Mouse (Mus musculus): ENCODE measurements at regions not wholly inside any gene's neighbourhood (a gene's known extent, or its start where the extent isn't known, plus 50 kb on each side); places are given as distances from the start of the nearest gene placed in this dataset.

DNA sequence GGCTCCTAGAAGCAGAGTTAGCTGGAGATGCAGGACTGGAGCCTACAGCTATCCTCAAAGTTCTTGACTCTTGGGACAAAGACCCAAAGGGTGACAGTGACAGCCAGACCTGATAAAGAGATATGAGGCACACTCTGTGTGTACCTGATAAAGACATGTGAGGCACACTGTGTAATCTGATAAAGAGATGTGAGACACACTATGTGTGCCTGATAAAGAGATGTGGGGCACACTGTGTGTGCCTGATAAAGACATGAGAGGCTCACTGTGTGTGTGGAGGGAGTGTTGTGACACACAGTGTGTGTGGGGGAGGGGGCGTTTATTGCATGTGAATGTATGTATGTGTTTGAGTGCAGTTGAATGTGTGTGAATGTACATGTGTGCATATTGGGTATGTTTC lies 97.8 kb upstream of the Habp2 start:
- no peak for ATAC-seq (ENCODE audit: insufficient number of reproducible peaks, low FRiP score, low TSS enrichment, low read depth)
- H3K36me3 ChIP-seq, result no peaks in the 10 kb centered on the region
- H3K4me1 ChIP-seq, result no peaks in the 10 kb centered on the region
- no peak overlapping the region for H3K4me3 ChIP-seq (replicated peaks)
- no peak overlapping the region for H3K4me2 ChIP-seq (replicated peaks)
- WGBS, result 100% methylated on average over 1 of the region's 1 CpGs
- H3K9me3 ChIP-seq (replicated peaks), result 0 out of 2 replicates have a peak, but pooled peaks cover under 1% of the 10 kb centered on the region
- no peak overlapping the region for H3K9ac ChIP-seq
- no peaks in the 10 kb centered on the region for H3K27me3 ChIP-seq
- H3K27ac ChIP-seq (replicated peaks), result no peak overlapping the region

- H3K9me3 ChIP-seq (replicated peaks), result no peaks in the 10 kb centered on the region
- H3K4me3 ChIP-seq (replicated peaks), result no peak overlapping the region
- no peak for ATAC-seq (ENCODE audit: insufficient number of reproducible peaks, low FRiP score, low TSS enrichment, low read depth)
- no peak overlapping the region for H3K4me2 ChIP-seq (replicated peaks)
- no peaks in the 10 kb centered on the region for H3K27me3 ChIP-seq
- no peaks in the 10 kb centered on the region for H3K36me3 ChIP-seq
- no peak overlapping the region for H3K9ac ChIP-seq
- 38% methylated on average over 3 of the region's 3 CpGs for WGBS
- no peak overlapping the region for H3K27ac ChIP-seq (replicated peaks)
- H3K4me1 ChIP-seq, result no peaks in the 10 kb centered on the region
Observed at GRCm38 (mm10) chr19:56190222-56190621, 96.7 kb upstream of the Habp2 start.

DNA sequence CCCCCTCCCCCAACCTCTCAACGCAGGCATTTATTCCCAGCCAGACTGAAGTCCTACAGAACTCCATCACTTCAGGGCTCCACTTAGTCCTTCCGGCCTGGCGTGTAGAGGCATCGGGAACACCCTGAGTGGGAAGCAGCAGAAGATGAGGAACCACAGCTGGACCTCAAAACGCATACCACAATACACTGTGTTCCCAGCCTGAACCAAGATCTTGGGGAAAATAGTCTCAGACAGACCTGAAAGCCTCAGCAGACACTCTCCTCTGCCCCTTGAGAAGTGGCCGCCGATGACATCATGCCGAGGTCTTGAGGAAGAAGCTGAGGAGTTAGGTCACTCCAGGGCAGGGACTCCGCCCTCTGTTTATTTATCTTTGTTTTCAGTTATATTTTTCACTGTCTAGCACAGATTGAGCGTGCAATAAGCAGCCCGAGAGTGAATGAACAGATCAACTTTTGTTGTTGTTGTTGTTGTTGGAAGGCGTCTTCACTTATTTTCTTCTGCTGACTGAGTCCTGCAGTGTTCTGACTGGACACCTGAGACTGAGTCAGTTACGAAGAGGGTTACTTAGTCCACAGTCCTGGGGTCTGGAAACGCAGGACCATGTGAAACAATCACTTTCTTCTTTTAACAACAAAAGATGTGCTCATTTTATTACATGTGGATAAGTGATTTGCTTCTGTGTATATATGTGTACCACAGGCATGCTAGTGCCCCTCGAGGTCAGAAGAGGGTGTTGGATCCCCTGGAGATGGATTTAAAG lies 88.3 kb upstream of the Habp2 start:
- no peaks in the 10 kb centered on the region for H3K36me3 ChIP-seq
- no peak overlapping the region for H3K4me3 ChIP-seq (replicated peaks)
- no peaks in the 10 kb centered on the region for H3K9me3 ChIP-seq (replicated peaks)
- no peaks in the 10 kb centered on the region; the same call in none of the 2 replicates for H3K4me1 ChIP-seq
- no peaks in the 10 kb centered on the region for H3K27me3 ChIP-seq
- H3K27ac ChIP-seq (replicated peaks), result no peak overlapping the region
- WGBS, result 80% methylated on average over 15 of the region's 15 CpGs
- no peak overlapping the region for H3K4me2 ChIP-seq (replicated peaks)
- ATAC-seq (ENCODE audit: insufficient number of reproducible peaks, low FRiP score, low TSS enrichment, low read depth), result no peak
- H3K9ac ChIP-seq, result no peak overlapping the region

DNA sequence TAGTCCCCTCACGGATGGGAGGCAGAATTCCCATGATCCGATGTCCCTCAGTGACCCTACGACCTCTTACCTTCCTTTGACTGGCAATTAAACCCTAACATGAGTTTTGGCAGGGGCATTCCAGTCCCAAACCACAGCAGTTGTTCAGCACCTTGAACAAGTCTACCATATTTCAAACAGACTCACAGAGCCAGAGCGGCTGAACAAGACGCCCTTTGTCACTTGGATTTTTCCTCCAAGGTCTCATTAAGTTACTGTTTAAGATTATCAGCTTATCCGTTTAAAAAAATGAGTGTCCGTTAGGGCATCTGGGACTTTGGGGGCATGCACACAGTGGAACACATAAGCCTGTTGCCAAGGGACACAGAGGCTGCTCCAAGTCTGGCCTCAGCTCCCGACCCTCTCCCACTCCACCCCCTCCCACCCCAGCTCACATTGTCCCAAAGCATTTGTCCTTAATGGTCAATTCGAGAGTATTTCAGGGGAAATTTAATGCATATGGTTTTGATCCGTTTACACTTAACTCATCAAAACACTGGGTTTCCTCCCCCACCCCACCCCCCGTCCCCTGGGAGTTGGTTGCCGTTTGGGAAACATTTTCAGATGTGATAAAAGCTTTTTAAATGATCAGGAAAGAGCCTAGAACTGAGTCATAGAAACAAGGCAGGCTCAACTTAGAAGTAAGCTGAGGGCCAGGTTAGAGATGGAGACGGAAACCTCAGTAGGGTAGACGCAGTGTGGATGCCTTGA lies 87.4 kb upstream of the Habp2 start:
- ATAC-seq (ENCODE audit: insufficient number of reproducible peaks, low FRiP score, low TSS enrichment, low read depth), result no peak

GRCm38 (mm10) chr19:56201007-56201682 lies 85.8 kb upstream of the Habp2 start:
- H3K27ac ChIP-seq (replicated peaks), result no peak overlapping the region
- no peak overlapping the region for H3K9ac ChIP-seq
- ATAC-seq (ENCODE audit: insufficient number of reproducible peaks, low FRiP score, low TSS enrichment, low read depth), result no peak
- H3K4me3 ChIP-seq (replicated peaks), result no peak overlapping the region
- no peaks in the 10 kb centered on the region for H3K27me3 ChIP-seq
- H3K4me1 ChIP-seq, result no peaks in the 10 kb centered on the region; the same call in none of the 2 replicates
- H3K9me3 ChIP-seq (replicated peaks), result no peaks in the 10 kb centered on the region
- no peak overlapping the region for H3K4me2 ChIP-seq (replicated peaks)
- H3K36me3 ChIP-seq, result no peaks in the 10 kb centered on the region
- WGBS, result 81% methylated on average over 9 of the region's 9 CpGs

More for the DNA sequence above, 87.4 kb upstream of the Habp2 start:
- no peak overlapping the region for H3K9ac ChIP-seq
- H3K27me3 ChIP-seq, result no peaks in the 10 kb centered on the region
- no peaks in the 10 kb centered on the region for H3K36me3 ChIP-seq
- H3K4me3 ChIP-seq (replicated peaks), result no peak overlapping the region
- 32% methylated on average over 14 of the region's 14 CpGs for WGBS
- H3K27ac ChIP-seq (replicated peaks), result no peak overlapping the region
- H3K4me1 ChIP-seq, result no peaks in the 10 kb centered on the region; the same call in none of the 2 replicates
- H3K4me2 ChIP-seq (replicated peaks), result no peak overlapping the region
- no peaks in the 10 kb centered on the region for H3K9me3 ChIP-seq (replicated peaks)

- Histone ChIP-seq H3K4me2 (replicated peaks) (no peak overlapping the region), H3K27me3 (no peaks in the 10 kb centered on the region), H3K9me3 (replicated peaks) (no peaks in the 10 kb centered on the region), H3K4me1 (no peaks in the 10 kb centered on the region; the same call in none of the 2 replicates), H3K36me3 (no peaks in the 10 kb centered on the region), H3K27ac (replicated peaks) (no peak overlapping the region), H3K9ac (no peak overlapping the region), H3K4me3 (replicated peaks) (no peak overlapping the region)
- no peak for ATAC-seq (ENCODE audit: insufficient number of reproducible peaks, low FRiP score, low TSS enrichment, low read depth)
Observed at GRCm38 (mm10) chr19:56201738-56202480, 85.0 kb upstream of the Habp2 start.

DNA sequence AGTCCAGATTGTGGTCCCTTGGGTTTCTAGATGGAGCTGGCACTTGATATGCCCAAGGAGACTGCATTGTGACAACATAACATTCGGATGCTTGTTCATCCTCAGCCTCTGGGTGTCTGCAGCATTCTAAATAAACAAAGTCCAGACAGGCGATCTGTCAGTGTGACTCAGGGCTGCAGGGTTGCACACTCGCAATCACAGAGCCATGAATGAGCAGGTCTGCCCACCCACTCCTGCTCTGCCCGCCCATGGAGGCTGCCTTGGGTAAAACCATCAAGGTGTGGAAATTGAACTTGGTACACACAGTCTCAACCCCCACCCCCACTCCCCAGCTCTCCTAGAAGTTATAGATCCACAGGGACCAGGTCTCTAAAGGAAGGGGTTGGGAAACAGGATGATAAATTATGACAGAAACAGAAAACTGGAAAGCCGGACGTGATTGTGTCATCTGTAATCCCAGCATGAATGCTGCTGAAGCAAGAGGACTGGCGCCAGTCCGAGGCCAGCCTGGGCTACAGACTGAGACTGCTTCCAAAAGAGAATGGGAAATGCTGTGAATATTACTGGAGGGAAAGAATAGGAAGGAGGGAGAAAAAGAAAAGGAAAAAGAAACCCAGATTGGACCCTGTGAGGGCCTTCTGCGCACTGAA lies 84.3 kb upstream of the Habp2 start:
- Histone ChIP-seq H3K4me1 (no peaks in the 10 kb centered on the region; the same call in none of the 2 replicates), H3K4me3 (replicated peaks) (no peak overlapping the region), H3K9ac (no peak overlapping the region), H3K27me3 (no peaks in the 10 kb centered on the region), H3K36me3 (no peaks in the 10 kb centered on the region), H3K9me3 (replicated peaks) (no peaks in the 10 kb centered on the region), H3K4me2 (replicated peaks) (no peak overlapping the region), H3K27ac (replicated peaks) (no peak overlapping the region)
- no peak for ATAC-seq (ENCODE audit: insufficient number of reproducible peaks, low FRiP score, low TSS enrichment, low read depth)
- WGBS, result 75% methylated on average over 9 of the region's 9 CpGs

DNA sequence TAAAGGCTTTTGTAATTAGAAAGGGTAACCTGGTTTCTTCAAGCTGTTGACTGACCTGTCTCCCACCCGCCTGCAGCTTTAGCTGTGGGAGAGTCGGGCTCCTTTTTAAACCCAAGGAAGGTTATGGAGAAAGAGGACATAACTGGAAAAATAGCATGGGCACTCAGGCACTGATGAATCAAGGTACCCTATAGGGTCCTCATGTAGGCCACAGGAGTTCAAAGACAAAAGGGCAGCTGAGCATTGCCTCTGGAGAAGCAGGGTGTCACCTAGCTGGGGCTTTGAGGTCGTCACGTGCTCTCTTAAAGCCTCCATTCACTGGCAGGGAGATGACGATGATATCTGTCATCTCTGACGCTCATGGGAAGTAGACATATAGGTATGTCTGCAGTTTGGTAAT lies 68.4 kb upstream of the Habp2 start:
- Histone ChIP-seq H3K9me3 (replicated peaks) (no peaks in the 10 kb centered on the region), H3K27ac (replicated peaks) (no peak overlapping the region), H3K36me3 (no peaks in the 10 kb centered on the region), H3K4me3 (replicated peaks) (no peak overlapping the region), H3K9ac (no peak overlapping the region), H3K4me1 (peaks cover 13% of the 10 kb centered on the region; the same call in 1 of the 2 replicates), H3K4me2 (replicated peaks) (no peak overlapping the region), H3K27me3 (no peaks in the 10 kb centered on the region)
- no peak for ATAC-seq (ENCODE audit: insufficient number of reproducible peaks, low FRiP score, low TSS enrichment, low read depth)
- 69% methylated on average over 6 of the region's 6 CpGs for WGBS

DNA sequence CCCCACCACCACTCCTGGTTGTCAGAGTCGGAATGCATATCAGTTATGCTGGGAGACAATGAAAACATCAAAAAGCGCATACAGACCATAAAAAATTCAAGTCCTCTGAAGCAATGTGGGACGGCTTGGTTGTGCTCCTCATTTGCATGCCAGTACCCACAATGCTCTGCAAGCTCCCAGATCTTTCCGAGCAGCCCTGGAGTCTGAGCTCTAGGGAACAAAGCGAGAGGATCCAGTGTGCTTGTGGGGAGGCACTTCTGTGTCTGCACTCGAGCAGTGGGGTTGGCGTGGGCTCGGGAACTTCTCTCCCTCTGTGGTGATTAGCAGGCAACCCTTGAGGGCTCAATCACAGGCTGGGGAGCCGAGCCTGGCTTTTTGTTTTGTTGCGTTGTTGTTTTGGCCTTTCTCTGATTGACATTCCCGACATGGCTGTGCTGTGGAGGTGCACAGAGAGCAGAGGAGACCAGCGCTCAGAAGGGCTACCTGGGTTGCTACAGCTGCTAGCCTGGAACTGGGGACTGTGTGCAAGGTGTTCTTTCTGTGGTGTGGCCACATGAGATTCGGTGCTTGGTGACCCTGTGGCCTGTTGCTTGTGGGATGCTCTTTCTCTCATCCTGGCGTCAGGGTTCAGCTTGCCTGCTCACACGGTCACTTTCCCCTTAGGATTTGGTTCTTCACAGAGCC lies 66.1 kb upstream of the Habp2 start:
- Histone ChIP-seq H3K27ac (replicated peaks) (no peak overlapping the region), H3K36me3 (no peaks in the 10 kb centered on the region), H3K27me3 (no peaks in the 10 kb centered on the region), H3K4me1 (peaks cover 20% of the 10 kb centered on the region), H3K4me2 (replicated peaks) (0 out of 2 replicates have a peak overlapping the region, but pooled peaks have one; percentile 6), H3K9me3 (replicated peaks) (no peaks in the 10 kb centered on the region), H3K9ac (no peak overlapping the region), H3K4me3 (replicated peaks) (no peak overlapping the region)
- no peak for ATAC-seq (ENCODE audit: insufficient number of reproducible peaks, low FRiP score, low TSS enrichment, low read depth)
- 35% methylated on average over 15 of the region's 15 CpGs for WGBS

DNA sequence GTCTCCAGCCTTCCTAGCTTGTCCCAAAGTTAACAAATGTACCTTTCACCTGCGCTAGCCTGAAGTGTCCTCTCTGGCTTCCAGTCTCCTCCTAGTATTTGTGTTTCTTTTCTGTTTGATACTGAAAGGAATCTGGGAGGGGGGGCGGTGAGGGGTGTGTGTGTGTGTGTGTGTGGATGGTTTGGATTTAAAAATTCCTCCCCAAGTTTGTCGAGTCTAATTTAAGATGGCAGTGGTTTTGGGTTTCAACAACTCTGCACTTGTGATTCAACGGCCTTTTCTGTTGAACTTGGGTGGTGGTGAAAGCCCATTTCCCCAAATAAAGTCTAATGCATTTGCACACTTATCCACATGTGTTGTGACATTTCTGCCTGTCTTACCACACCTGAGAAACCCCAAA lies 64.4 kb upstream of the Habp2 start:
- ATAC-seq (ENCODE audit: insufficient number of reproducible peaks, low FRiP score, low TSS enrichment, low read depth), result no peak
- Histone ChIP-seq H3K9ac (no peak overlapping the region), H3K4me1 (peaks cover 20% of the 10 kb centered on the region), H3K27ac (replicated peaks) (no peak overlapping the region), H3K4me2 (replicated peaks) (no peak overlapping the region), H3K4me3 (replicated peaks) (no peak overlapping the region), H3K9me3 (replicated peaks) (no peaks in the 10 kb centered on the region), H3K36me3 (no peaks in the 10 kb centered on the region), H3K27me3 (no peaks in the 10 kb centered on the region)
- 47% methylated on average over 4 of the region's 4 CpGs for WGBS
